ENCODE assay signal across 24 mouse cellular contexts in genomic region chr1:87959532-87959931, GRCm38 (mm10). TPM values are rescaled to one million over a fixed set of nuclear protein-coding genes. Genes with fewer than 3 reads are reported as not detected.
A peak's percentile ranks its signal among the peaks of the same experiment; 100 is the strongest.
DNase-seq lines count a peak whose midpoint lies in the region; ATAC-seq and TF ChIP-seq lines count a peak whose summit lies in the region.
"Had no signal": no experiment of that assay in that cellular context is flagged by ENCODE, and none has a peak within 500 bp of the region (broad histone marks: within the 10 kb centered on the region; RNA-seq: fewer than 3 reads in every experiment).

No protein-coding gene starts in this region.

- peaks cover 84% of the 10 kb centered on the region for H3K4me1 ChIP-seq in megakaryocyte, embryonic 14.5 days
- peaks cover 34% of the 10 kb centered on the region for H3K4me1 ChIP-seq in liver, embryonic 12.5 days
- peaks cover 33% of the 10 kb centered on the region for H3K4me1 ChIP-seq in liver, embryonic 15.5 days (replicated peaks)
- H3K4me1 ChIP-seq in lung, postnatal 0 days (ENCODE audit: insufficient read depth, low read depth, low read length), result no peaks in the 10 kb centered on the region
- H3K4me1 ChIP-seq: embryonic facial prominence, embryonic 10.5 days; embryonic facial prominence, embryonic 13.5 days; hindbrain, embryonic 12.5 days; hindbrain, embryonic 15.5 days had no signal

- peak overlapping the region; percentile 99 for H3K27ac ChIP-seq in liver, embryonic 12.5 days
- H3K27ac ChIP-seq in liver, embryonic 15.5 days (replicated peaks), result peak overlapping the region; percentile 93
- H3K27ac ChIP-seq in macrophage, result peak overlapping the region; percentile 60
- H3K27ac ChIP-seq in lung, postnatal 0 days (ENCODE audit: low read length), result no peak overlapping the region
- H3K27ac ChIP-seq: embryonic facial prominence, embryonic 13.5 days; hindbrain, embryonic 12.5 days; hindbrain, embryonic 15.5 days had no signal

- H3K9ac ChIP-seq in liver, embryonic 12.5 days, result no peak overlapping the region
- no peak overlapping the region for H3K9ac ChIP-seq in liver, embryonic 15.5 days
- H3K9ac ChIP-seq in lung, postnatal 0 days (replicated peaks; ENCODE audit: low read depth), result no peak overlapping the region
- H3K9ac ChIP-seq: embryonic facial prominence, embryonic 13.5 days; hindbrain, embryonic 12.5 days; hindbrain, embryonic 15.5 days had no signal

- no peak for ATAC-seq in megakaryocyte, adult 5-6 weeks (ENCODE audit: poor library complexity, severe bottlenecking)
- ATAC-seq in liver, embryonic 12.5 days, result no peak
- ATAC-seq in liver, embryonic 15.5 days (ENCODE audit: insufficient read depth), result no peak
- ATAC-seq in lung, postnatal 0 days, result no peak
- no peak for ATAC-seq in activated CD4-positive, CD25-positive, alpha-beta regulatory T cell, adult 4 months
- ATAC-seq: CD4-positive, CD25-positive, alpha-beta regulatory T cell, adult 4 months; forebrain, embryonic 14.5 days had no signal

- TF ChIP-seq EP300 in lung, postnatal 0 days (IDR thresholded peaks at IDR 0.05), result no peak

- no peaks in the 10 kb centered on the region for H3K27me3 ChIP-seq in megakaryocyte, embryonic 14.5 days (replicated peaks)
- H3K27me3 ChIP-seq in liver, embryonic 12.5 days (replicated peaks), result no peaks in the 10 kb centered on the region
- no peaks in the 10 kb centered on the region for H3K27me3 ChIP-seq in liver, embryonic 15.5 days
- no peaks in the 10 kb centered on the region for H3K27me3 ChIP-seq in lung, postnatal 0 days (replicated peaks; ENCODE audit: insufficient read depth, low read length)
- H3K27me3 ChIP-seq: embryonic facial prominence, embryonic 13.5 days; hindbrain, embryonic 12.5 days; hindbrain, embryonic 15.5 days had no signal

- WGBS in liver, embryonic 12.5 days (ENCODE audit: insufficient replicate concordance), result 29% methylated on average over 4 of the region's 4 CpGs
- 18% methylated on average over 4 of the region's 4 CpGs for WGBS in liver, embryonic 15.5 days (ENCODE audit: insufficient replicate concordance)
- 17% methylated on average over 3 of the region's 4 CpGs for WGBS in macrophage (ENCODE audit: missing documents)
- WGBS in lung, postnatal 0 days, result 82% methylated on average over 4 of the region's 4 CpGs

- H3K4me2 ChIP-seq in liver, embryonic 12.5 days, result no peak overlapping the region
- no peak overlapping the region; the same call in 1 of the 2 replicates for H3K4me2 ChIP-seq in liver, embryonic 15.5 days
- no peak overlapping the region for H3K4me2 ChIP-seq in lung, postnatal 0 days (replicated peaks; ENCODE audit: low read depth, low read length)
- H3K4me2 ChIP-seq: embryonic facial prominence, embryonic 13.5 days; hindbrain, embryonic 12.5 days; hindbrain, embryonic 15.5 days had no signal

- H3K79me2 ChIP-seq in macrophage (ENCODE audit: inconsistent target), result no peaks in the 10 kb centered on the region

- no peaks in the 10 kb centered on the region for H3K9me3 ChIP-seq in megakaryocyte, embryonic 14.5 days
- H3K9me3 ChIP-seq in liver, embryonic 12.5 days (replicated peaks), result no peaks in the 10 kb centered on the region
- no peaks in the 10 kb centered on the region for H3K9me3 ChIP-seq in liver, embryonic 15.5 days (replicated peaks)
- no peaks in the 10 kb centered on the region for H3K9me3 ChIP-seq in lung, postnatal 0 days (ENCODE audit: low read length)
- H3K9me3 ChIP-seq: embryonic facial prominence, embryonic 10.5 days; embryonic facial prominence, embryonic 13.5 days; forebrain, embryonic 10.5 days; heart, embryonic 10.5 days; hindbrain, embryonic 12.5 days; hindbrain, embryonic 15.5 days had no signal

- peaks cover 53% of the 10 kb centered on the region for H3K36me3 ChIP-seq in megakaryocyte, embryonic 14.5 days (replicated peaks; ENCODE audit: low read length)
- peaks cover 40% of the 10 kb centered on the region for H3K36me3 ChIP-seq in liver, embryonic 12.5 days
- peaks cover 39% of the 10 kb centered on the region for H3K36me3 ChIP-seq in liver, embryonic 15.5 days (replicated peaks)
- peaks cover 34% of the 10 kb centered on the region for H3K36me3 ChIP-seq in macrophage (ENCODE audit: inconsistent target)
- peaks cover 24% of the 10 kb centered on the region for H3K36me3 ChIP-seq in lung, postnatal 0 days (ENCODE audit: insufficient read depth, low read length)

- TF ChIP-seq CTCF in lung, postnatal 0 days (IDR thresholded peaks at IDR 0.05), result no peak

- H3K4me3 ChIP-seq in megakaryocyte, embryonic 14.5 days (replicated peaks), result peak overlapping the region; percentile 92
- H3K4me3 ChIP-seq in liver, embryonic 12.5 days, result no peak overlapping the region
- H3K4me3 ChIP-seq in liver, embryonic 15.5 days (replicated peaks), result no peak overlapping the region
- H3K4me3 ChIP-seq in macrophage (ENCODE audit: inconsistent target), result no peak overlapping the region
- no peak overlapping the region for H3K4me3 ChIP-seq in lung, postnatal 0 days (ENCODE audit: low read depth, low read length)
- H3K4me3 ChIP-seq: embryonic facial prominence, embryonic 10.5 days; embryonic facial prominence, embryonic 13.5 days; forebrain, embryonic 10.5 days; heart, embryonic 10.5 days; hindbrain, embryonic 12.5 days; hindbrain, embryonic 15.5 days had no signal

- DNase-seq in lung, postnatal 0 days (ENCODE audit: low spot score), result no peak
- no peak for DNase-seq in cerebellum, adult 18-20 months
- DNase-seq: adrenal gland, postnatal 10 days; adrenal gland, postnatal 36 days; cerebellum, adult 11 months; cerebellum, adult 8-10 months; cerebellum, postnatal 10 days; cerebellum, postnatal 36 days; gastrocnemius, postnatal 25 days; heart, adult 18-20 months had no signal

RNA-seq across cellular contexts. Expression of gene Usp40, which starts 48.8 kb away (rescaled TPM):
- polyA plus RNA-seq in megakaryocyte, embryonic 14.5 days (2012; ENCODE audit: insufficient read depth, low replicate concordance), result 0.68 and 2.3 TPM in 2 replicates
- total RNA-seq in megakaryocyte, adult 5-6 weeks (2015), result 7.0 and 8.8 TPM in 2 replicates
- 12.8 and 18.9 TPM in 2 replicates for total RNA-seq in megakaryocyte, adult 5-6 weeks (2017)
- 13.3 and 13.4 TPM in 2 replicates for polyA plus RNA-seq in liver, embryonic 12.5 days (2016; fragmentation: Nextera tagmentation; extraction: Ambion mirVana)
- polyA plus RNA-seq in liver, embryonic 15.5 days (2015; fragmentation: Nextera tagmentation; extraction: Ambion mirVana), result 8.2 and 8.7 TPM in 2 replicates
- total RNA-seq in macrophage (2018; cell fraction: chromatin; rRNA removed), result 100 to 1,000 TPM in 18 of 26 experiments, 10 to 100 TPM in 8; 55.5 to 171 (median 125) TPM
- 10 to 100 TPM in 18 of 26 experiments, 1 to 10 TPM in 8; 6.1 to 16.8 (median 11.0) TPM for total RNA-seq in macrophage (2018; cell fraction: cytosol; rRNA removed)
- 100 to 1,000 TPM in 1 of 26 experiments, 10 to 100 TPM in 25; 26.8 to 115 (median 57.3) TPM for total RNA-seq in macrophage (2018; cell fraction: nucleus; rRNA removed)
- polyA plus RNA-seq in macrophage (2018), result 8.1 to 11.4 TPM (median 11.0 TPM) in 3 replicates
- 16.3 and 19.3 TPM in 2 replicates for polyA plus RNA-seq in lung, postnatal 0 days (2015; fragmentation: Nextera tagmentation; extraction: Ambion mirVana)
- 10 to 100 TPM; 17.2 to 20.1 TPM for polyA plus RNA-seq in activated CD4-positive, CD25-positive, alpha-beta regulatory T cell, adult 4 months (2017; shearing (Covaris generic))
